Mouse (Mus musculus) hindbrain, embryonic 11.5 days (tissue): ENCODE results near the gene Sec22c. TPM values are rescaled to one million over a fixed set of nuclear protein-coding genes. Genes with fewer than 3 reads are reported as not detected.

Experiments used
- ATAC-seq: fragments of 200-750 bp; cut with Nextera tagmentation; 2 replicates; pipeline ENCODE4 v1.8.0; 2017; ENCODE audit warnings: mild to moderate bottlenecking, moderate TSS enrichment, moderate library complexity; ENCODE audit not compliant: low FRiP score
- DNase-seq: peaks from one replicate; pipeline ENCODE4 v3.0.0-alpha.2; 2015; ENCODE audit warnings: low spot score
- H3K27ac ChIP-seq: fragments of 300-500 bp; sonication (generic); 2 replicates; pipeline ENCODE4 v1.5.1; 2014; ENCODE audit warnings: mild to moderate bottlenecking, low read depth, low read length
- H3K27me3 ChIP-seq: fragments of 300-500 bp; sonication (generic); 2 replicates; pipeline ENCODE4 v1.6.1; 2014; ENCODE audit warnings: mild to moderate bottlenecking, low read length, moderate library complexity, mixed read lengths; ENCODE audit not compliant: control insufficient read depth, insufficient read depth
- H3K36me3 ChIP-seq: fragments of 300-500 bp; sonication (generic); 2 replicates; pipeline ENCODE4 v1.6.1; 2014; ENCODE audit warnings: mild to moderate bottlenecking, low read length, moderate library complexity, mixed read lengths; ENCODE audit not compliant: control insufficient read depth, insufficient read depth
- H3K4me1 ChIP-seq: fragments of 300-500 bp; sonication (generic); replicated peaks from 2 replicates; pipeline ENCODE4 v1.6.1; 2014; ENCODE audit warnings: low read length, mixed read lengths; ENCODE audit not compliant: control insufficient read depth, insufficient read depth
- H3K4me2 ChIP-seq: fragments of 300-500 bp; sonication (generic); replicated peaks from 2 replicates; pipeline ENCODE4 v1.6.1; 2014; ENCODE audit warnings: mild to moderate bottlenecking, low read depth, low read length
- H3K4me3 ChIP-seq: fragments of 300-500 bp; sonication (generic); 2 replicates; pipeline ENCODE4 v1.5.1; 2014; ENCODE audit warnings: low read depth, low read length
- H3K9ac ChIP-seq: fragments of 300-500 bp; sonication (generic); 2 replicates; pipeline ENCODE4 v1.6.1; 2014; ENCODE audit warnings: low read depth, low read length
- H3K9me3 ChIP-seq: fragments of 300-500 bp; sonication (generic); 2 replicates; pipeline ENCODE4 v1.6.1; 2016; ENCODE audit warnings: low read length; ENCODE audit not compliant: control insufficient read depth
- WGBS: fragments of 180-500 bp; shearing (Covaris S2); extraction: QIAGEN DNeasy Blood & Tissue Kit; methylation state at CpG from one replicate; pipeline ENCODE4 v1.1.7; 2014; 5-methylcytosine and 5-hydroxymethylcytosine counted together
- polyA plus RNA-seq: library from polyadenylated mRNA; unstranded; fragments of >200 nt; fragmentation: Nextera tagmentation; extraction: Ambion mirVana; gene quantifications from 2 replicates; pipeline ENCODE4 v1.2.1, GENCODE M21; 2014

Gene Sec22c
- polyA plus RNA-seq, result 15.7 and 22.9 TPM in 2 replicates

DNA sequence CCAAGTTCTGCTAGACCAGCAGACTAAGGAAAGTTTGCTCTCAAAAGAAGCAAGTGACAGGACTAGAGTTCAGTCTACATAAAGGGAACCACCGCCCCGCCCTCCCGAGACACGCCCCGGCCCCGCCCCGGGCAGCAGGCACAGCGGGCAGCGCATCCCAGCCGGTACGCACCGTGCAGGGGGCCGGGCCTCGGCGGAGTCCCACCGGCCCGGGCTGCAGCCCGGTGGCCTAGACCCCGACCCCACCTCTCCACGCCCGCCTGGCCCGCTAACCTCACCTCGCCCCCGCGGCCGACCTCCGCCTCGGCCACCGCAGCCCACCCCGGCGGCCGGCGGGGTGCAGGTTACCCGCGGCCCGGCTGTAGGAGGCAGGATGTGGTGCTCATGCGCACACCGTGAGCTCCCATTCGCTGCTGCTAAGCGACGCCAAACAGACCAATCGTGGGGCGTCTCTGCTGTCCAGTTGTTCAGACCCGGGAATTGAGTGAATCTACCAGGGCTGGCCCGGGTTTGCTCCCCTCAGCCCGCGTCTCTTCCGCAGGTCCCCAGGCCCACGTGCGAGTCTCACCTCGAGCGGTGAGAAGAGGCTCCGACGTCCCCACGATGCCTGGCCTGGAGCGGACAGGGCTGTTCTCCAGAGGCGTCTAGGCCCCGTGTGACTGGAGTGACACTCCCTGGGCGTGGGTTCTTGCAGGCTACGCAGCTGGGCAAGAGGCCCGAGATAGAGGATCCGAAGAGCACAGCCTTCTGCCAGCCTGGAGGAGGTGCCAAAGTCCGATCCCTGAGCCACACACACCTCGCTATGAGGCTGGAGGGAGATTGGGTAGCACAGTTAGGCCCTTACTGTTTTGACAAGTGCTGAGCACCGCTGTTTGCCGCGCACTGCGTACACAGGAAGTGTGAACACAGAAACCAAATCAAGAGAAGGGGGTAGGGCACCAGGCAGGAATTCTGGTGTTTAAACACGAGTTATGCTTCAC, at the start of gene Sec22c:
Gene Sec22c (minus strand): TSS at position 845 of the 980 bp plus-strand sequence.
- peak; percentile 96 for ATAC-seq
- Histone ChIP-seq H3K27ac (peak within 1 kb of the TSS; percentile 70), H3K4me3 (peak within 1 kb of the TSS; percentile 84), H3K4me2 (peak within 1 kb of the TSS; percentile 94), H3K4me1 (peaks cover 12% of the 10 kb centered on the region), H3K9me3 (no peaks in the 10 kb centered on the region), H3K27me3 (no peaks in the 10 kb centered on the region), H3K9ac (peak within 1 kb of the TSS; percentile 90), H3K36me3 (no peaks in the 10 kb centered on the region)
- WGBS, result under 1% methylated on average over 57 of the region's 69 CpGs
- DNase-seq, result peak; percentile 91

DNA sequence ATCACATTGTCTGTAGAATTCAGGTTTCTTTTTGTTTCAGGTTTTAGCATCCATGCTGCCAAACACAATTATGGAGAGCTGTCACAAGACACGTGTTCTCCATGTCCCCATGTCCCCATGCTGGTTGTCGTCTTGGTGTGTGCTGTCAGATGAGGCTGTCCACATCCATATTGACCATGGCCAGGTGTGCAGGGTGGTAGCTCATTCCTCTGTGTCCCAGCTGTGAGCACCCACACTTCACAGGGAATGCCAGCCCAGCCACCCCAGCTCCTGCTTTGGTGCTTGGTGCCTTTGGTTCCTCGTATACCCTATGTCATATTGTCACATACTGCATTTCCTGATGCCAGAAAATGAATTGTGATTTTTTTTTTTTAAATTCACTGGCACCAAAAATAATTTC, 49.3 kb upstream of the Sec22c start:
- Histone ChIP-seq H3K4me2 (no peak overlapping the region), H3K27me3 (no peaks in the 10 kb centered on the region), H3K9me3 (no peaks in the 10 kb centered on the region), H3K4me3 (no peak overlapping the region), H3K9ac (no peak overlapping the region), H3K4me1 (peaks cover 6% of the 10 kb centered on the region; the same call in 1 of the 2 replicates), H3K27ac (no peak overlapping the region), H3K36me3 (peaks cover 21% of the 10 kb centered on the region)
- ATAC-seq (no peak), DNase-seq (no peak)
- WGBS, result 97% methylated on average over 3 of the region's 3 CpGs

DNA sequence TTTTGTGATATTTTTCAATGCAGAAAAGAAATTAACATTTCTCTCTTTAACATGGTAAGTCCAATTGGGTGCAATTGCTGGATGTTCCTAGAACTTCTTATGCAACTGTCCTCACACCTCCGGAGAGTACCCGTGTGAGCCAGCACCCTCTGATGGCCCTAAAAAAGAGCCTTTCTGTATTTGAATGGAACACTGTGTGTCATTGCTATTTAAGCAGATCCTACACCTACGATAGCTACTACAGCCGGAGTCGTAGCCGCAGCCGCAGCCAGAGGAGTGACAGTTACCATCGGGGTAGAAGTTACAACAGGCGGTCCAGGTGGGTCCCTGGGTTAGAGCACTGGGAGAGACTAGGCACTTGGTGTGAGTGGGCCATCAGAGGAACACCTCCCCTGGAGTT, 47.5 kb upstream of the Sec22c start:
- no peak overlapping the region for H3K4me3 ChIP-seq
- no peaks in the 10 kb centered on the region for H3K4me1 ChIP-seq
- H3K9me3 ChIP-seq, result no peaks in the 10 kb centered on the region
- H3K4me2 ChIP-seq, result no peak overlapping the region
- no peak overlapping the region for H3K27ac ChIP-seq
- H3K9ac ChIP-seq, result no peak overlapping the region
- peaks cover 26% of the 10 kb centered on the region for H3K36me3 ChIP-seq
- WGBS, result 95% methylated on average over 9 of the region's 9 CpGs
- no peaks in the 10 kb centered on the region for H3K27me3 ChIP-seq
- DNase-seq (no peak), ATAC-seq (no peak)

DNA sequence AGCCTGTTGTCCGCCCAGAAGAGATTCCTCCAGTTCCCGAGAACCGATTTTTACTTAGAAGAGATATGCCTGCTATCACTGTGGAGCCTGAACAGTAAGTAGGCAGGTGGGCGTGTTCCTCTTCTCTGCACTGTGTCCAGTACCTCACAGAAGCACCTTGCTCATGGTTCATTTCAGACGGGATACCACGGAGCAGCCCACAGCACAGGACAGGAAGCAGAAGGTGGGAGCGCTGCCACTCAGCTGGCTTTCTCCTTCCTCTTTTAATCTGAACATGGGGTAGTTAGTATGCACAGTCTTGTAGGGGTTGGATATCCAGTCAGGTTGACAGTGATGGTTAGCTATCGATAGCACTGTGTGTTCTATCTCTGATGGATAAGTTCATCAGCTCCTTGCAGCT, 38.8 kb upstream of the Sec22c start:
- WGBS, result 91% methylated on average over 8 of the region's 8 CpGs

DNA sequence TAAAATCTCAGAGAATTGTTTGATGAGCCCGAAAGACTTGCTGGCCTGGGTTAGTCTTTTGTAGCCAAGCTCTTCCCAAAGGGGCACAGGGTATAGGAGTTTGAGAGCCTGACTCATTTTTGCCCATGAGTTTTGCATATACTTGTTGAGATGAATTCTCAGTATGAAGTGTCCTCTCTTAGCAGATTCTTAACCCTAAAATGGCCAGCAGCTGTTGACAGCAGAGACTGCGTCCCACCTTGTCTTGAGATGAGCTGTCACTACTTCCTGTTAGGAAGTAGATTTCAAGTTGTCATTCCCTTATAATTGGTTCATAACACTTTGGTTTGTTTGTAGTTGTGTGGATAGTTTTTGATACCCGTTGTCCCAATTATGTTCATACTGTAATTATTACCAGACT, 35.9 kb upstream of the Sec22c start:
- H3K4me3 ChIP-seq, result no peak overlapping the region
- DNase-seq (no peak), ATAC-seq (no peak)
- peaks cover 4% of the 10 kb centered on the region; the same call in 1 of the 2 replicates for H3K36me3 ChIP-seq
- H3K27me3 ChIP-seq, result no peaks in the 10 kb centered on the region
- WGBS, result 95% methylated on average over 3 of the region's 3 CpGs
- no peak overlapping the region for H3K4me2 ChIP-seq
- no peak overlapping the region for H3K27ac ChIP-seq
- no peak overlapping the region for H3K9ac ChIP-seq
- H3K9me3 ChIP-seq, result no peaks in the 10 kb centered on the region
- no peaks in the 10 kb centered on the region for H3K4me1 ChIP-seq

More for the DNA sequence above, 38.8 kb upstream of the Sec22c start:
- no peak overlapping the region for H3K9ac ChIP-seq
- no peak overlapping the region for H3K4me3 ChIP-seq
- no peaks in the 10 kb centered on the region for H3K27me3 ChIP-seq
- ATAC-seq, result no peak
- peaks cover 18% of the 10 kb centered on the region for H3K36me3 ChIP-seq
- DNase-seq, result no peak
- H3K4me1 ChIP-seq, result no peaks in the 10 kb centered on the region
- H3K27ac ChIP-seq, result no peak overlapping the region
- no peaks in the 10 kb centered on the region for H3K9me3 ChIP-seq
- H3K4me2 ChIP-seq, result no peak overlapping the region

DNA sequence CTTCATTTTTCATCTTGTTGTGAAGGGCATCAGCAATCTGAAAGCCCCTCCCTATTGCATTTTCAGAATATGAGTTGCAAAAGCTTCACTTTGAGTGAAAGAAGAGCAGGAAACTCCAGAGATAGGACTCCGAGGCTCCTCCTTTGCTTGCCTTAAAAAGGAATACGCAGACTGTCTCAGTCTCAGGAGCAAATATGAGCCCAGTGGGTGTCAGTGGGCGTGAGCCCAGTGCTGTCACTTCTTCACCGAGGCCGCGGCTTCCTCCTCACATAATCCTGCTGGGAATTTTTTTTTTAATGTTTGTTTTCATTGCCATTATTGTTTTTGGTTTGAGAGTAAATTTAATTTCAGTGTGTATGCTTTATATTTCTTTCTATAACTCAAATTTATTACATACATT, 35.2 kb upstream of the Sec22c start:
- no peak overlapping the region for H3K4me2 ChIP-seq
- 86% methylated on average over 6 of the region's 6 CpGs for WGBS
- peaks cover 4% of the 10 kb centered on the region; the same call in 1 of the 2 replicates for H3K36me3 ChIP-seq
- ATAC-seq (no peak), DNase-seq (no peak)
- no peaks in the 10 kb centered on the region for H3K4me1 ChIP-seq
- no peak overlapping the region for H3K4me3 ChIP-seq
- H3K27me3 ChIP-seq, result no peaks in the 10 kb centered on the region
- H3K9ac ChIP-seq, result no peak overlapping the region
- no peaks in the 10 kb centered on the region for H3K9me3 ChIP-seq
- H3K27ac ChIP-seq, result no peak overlapping the region

DNA sequence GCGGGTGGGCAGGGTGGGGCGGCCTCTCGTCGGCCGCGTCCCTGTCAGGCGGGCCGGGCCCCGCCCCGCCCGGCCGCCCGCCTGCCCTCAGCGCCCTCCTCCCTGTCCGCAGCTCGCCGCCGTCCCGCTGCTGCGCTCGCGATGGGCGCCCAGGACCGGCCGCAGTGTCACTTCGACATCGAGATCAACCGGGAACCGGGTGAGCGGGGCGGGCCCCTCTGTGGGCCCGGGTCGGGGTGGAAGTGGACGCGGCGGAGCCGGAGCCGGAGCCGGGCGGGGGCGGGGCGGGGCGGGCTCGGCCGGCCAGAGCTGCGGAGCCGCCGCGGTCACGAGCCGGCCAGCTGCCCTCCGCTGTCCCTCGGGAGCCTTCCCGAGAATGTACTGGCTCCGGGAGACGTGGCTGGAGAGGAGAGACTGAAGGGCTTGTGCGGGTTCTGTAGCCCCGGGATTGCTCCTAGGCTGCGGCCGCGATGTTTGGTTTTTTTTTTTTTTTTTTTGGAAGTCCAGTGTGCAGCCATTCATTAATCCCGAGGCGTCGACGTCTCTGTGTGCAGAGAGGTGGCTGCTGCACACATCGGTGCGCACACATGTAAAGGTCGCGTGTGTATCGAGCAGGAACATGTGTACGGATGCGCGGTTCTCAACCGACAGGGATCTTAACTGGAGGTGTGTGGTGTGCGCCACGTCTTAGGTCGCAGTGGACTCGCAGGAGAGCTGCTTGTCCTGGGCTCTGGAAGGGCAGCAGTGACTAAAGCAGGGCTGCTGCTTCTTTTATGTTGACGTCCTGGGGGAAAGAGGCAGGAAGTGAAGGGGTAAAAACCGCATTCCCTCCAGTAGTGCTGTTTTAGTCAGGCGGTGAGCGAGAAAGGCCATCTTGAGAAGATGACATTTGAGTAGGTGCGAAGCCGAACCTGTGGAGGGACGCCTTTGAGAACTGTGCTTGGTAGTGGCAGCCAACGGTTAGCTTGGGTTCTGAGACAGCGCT, 14.3 kb upstream of the Sec22c start:
- Histone ChIP-seq H3K27ac (peak overlapping the region; percentile 98), H3K4me2 (peak overlapping the region; percentile 92), H3K27me3 (no peaks in the 10 kb centered on the region), H3K4me3 (peak overlapping the region; percentile 94), H3K4me1 (0 out of 2 replicates have a peak, but pooled peaks cover 3% of the 10 kb centered on the region), H3K36me3 (no peaks in the 10 kb centered on the region), H3K9ac (peak overlapping the region; percentile 94), H3K9me3 (no peaks in the 10 kb centered on the region)
- DNase-seq (peak; percentile 69), ATAC-seq (peak; percentile 82)
- WGBS, result 2% methylated on average over 50 of the region's 87 CpGs

DNA sequence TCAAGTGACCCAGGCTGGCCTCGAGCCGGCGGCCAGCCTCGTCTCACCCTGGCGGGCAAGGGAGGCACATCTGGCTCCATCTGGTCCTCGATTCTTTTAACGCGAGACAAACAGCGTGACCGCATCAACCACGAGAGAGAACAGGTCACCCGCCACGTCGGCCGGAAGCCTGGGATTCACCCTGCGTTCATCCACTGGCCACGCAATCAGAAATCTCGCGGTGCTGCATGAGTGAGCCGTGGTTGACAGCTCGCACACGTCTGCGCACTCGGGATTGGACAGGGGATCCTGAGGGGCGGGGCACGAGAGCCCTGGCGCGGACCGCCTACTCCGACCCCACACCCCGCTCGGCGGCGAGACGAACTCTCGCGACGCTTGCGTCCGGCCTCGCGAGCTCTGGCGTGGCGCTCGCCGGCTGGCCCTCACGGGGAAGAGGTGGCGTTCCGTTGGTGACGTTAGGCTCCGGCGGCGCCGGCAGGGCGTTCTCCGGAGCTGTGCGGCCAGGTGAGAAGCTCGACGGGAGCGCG, 13.6 kb upstream of the Sec22c start, which contains the start of gene Nktr:
Gene Nktr (plus strand): TSS at position 378 of the 527 bp plus-strand sequence.
- peak within 1 kb of the TSS; percentile 98 for H3K27ac ChIP-seq
- no peaks in the 10 kb centered on the region for H3K36me3 ChIP-seq
- H3K27me3 ChIP-seq, result no peaks in the 10 kb centered on the region
- peak within 1 kb of the TSS; percentile 92 for H3K4me2 ChIP-seq
- 0 out of 2 replicates have a peak, but pooled peaks cover 3% of the 10 kb centered on the region for H3K4me1 ChIP-seq
- H3K4me3 ChIP-seq, result peak within 1 kb of the TSS; percentile 94
- H3K9me3 ChIP-seq, result no peaks in the 10 kb centered on the region
- peak within 1 kb of the TSS; percentile 94 for H3K9ac ChIP-seq
- DNase-seq (peak; percentile 99), ATAC-seq (peak; percentile 99)
- WGBS, result under 1% methylated on average over 59 of the region's 61 CpGs
